Mouse (Mus musculus) G1E (cell line): ENCODE results near the gene Acvr1c.

ENCODE experiments used
- CTCF ChIP-seq: IDR thresholded peaks from 2 replicates; pipeline ENCODE4 v1.5.1; 2012; ENCODE audit warnings: low read depth, low read length, inconsistent platforms, mixed read lengths
- GATA1 ChIP-seq: IDR thresholded peaks from 2 replicates; pipeline ENCODE4 v1.6.1; 2012; ENCODE audit warnings: borderline replicate concordance, low read length, inconsistent platforms, mixed read lengths
- POLR2AphosphoS5 ChIP-seq: IDR thresholded peaks from 2 replicates; pipeline ENCODE4 v1.6.1; 2012; ENCODE audit warnings: low read depth, low read length, inconsistent platforms; ENCODE audit not compliant: insufficient replicate concordance
- TAL1 ChIP-seq: conservative IDR thresholded peaks from 2 replicates; pipeline ENCODE4 v1.6.1; 2012; ENCODE audit warnings: low read depth, low read length, inconsistent platforms, mixed read lengths

GRCm38 (mm10) chr2:58358132-58358460 lies 401 bp upstream of the Acvr1c start:
- TF ChIP-seq CTCF = no peak
- TF ChIP-seq GATA1 = no peak
- TF ChIP-seq POLR2AphosphoS5 = no peak
- TF ChIP-seq TAL1 = no peak
